Mouse (Mus musculus): ENCODE measurements at regions not wholly inside any gene's neighbourhood (a gene's known extent, or its start where the extent isn't known, plus 50 kb on each side); places are given as distances from the start of the nearest gene placed in this dataset.

GRCm38 (mm10) chr9:32048941-32049340 is 67.0 kb upstream of the Arhgap32 start:
- TF ChIP-seq CTCF (IDR thresholded peaks at IDR 0.05; ENCODE audit: low read depth) = no peak
- TF ChIP-seq EP300 (optimal IDR thresholded peaks at IDR 0.05) = no peak
